Mouse (Mus musculus): ENCODE measurements around the gene Cox14.
"Not testable (repeated sequence)": the region's sequence is repeated elsewhere in the genome, so short reads cannot be mapped to it uniquely, and the experiment has no call there.

The Cox14 gene

DNA sequence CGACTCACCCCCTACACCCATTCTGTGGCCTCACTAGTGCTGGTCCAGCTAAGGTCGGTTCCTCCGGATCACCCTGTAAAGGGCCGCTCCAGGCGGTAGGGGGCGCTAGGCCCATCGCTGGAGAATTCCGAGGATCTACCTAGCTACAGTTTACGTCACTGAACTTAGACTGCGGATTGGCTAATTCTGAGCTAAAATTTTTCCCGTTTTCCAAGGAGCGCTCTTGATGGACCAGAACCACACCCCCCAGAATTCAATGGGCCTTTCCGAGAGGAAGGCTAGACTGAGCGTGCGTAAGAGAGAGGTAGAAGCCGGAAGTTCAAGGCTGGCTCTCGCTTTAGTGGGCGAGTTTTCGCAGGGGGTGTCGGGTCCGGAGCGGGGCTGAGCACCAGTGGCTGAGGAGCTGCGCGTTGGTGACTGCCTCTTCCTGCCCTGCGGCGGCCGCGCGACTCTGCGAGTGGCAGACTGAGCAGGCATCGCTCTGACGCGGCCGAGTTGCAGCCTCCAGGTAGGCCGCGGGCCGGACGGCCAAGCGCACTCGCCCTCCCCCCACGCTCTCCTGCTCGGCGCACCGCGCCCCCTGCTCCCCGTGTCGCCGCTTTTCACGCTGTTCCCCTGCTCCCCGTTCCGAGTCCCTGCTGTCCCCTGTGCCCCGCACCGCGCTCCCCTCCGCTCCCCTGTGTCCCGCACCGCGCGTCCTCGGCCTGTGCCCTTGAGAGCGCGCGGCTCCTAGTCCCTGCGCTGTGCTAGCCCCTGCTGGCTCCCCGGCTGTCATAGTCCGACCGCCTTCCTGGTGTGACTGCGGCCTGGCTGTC is at the start of gene Cox14:
TSS of gene Cox14 (plus strand) at position 278 of the 815 bp plus-strand sequence.
- DNase-seq (ENCODE audit: low spot score) = peak; percentile 99

DNA sequence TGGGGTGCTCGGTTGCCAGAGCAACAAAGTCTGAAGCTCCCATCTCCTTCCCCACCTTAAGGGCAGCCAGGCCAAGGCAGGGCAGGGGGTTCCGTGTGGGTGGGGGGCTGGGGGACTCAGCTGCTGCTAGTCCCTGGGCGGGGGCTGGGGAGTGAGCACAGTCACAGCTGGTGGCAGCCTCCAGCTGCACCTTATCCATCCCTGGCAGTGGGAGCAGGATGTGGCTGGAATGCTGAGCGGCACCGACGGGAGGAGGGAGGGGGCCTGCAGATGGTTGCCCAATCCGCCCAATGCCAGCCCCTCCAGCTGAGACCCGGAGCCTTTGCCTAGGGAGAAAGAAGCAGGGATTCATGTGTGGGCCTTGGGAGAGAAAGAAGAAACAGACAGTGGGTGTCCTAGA is 48.3 kb upstream of the Cox14 start:
- DNase-seq (ENCODE audit: low spot score) = no peak

DNA sequence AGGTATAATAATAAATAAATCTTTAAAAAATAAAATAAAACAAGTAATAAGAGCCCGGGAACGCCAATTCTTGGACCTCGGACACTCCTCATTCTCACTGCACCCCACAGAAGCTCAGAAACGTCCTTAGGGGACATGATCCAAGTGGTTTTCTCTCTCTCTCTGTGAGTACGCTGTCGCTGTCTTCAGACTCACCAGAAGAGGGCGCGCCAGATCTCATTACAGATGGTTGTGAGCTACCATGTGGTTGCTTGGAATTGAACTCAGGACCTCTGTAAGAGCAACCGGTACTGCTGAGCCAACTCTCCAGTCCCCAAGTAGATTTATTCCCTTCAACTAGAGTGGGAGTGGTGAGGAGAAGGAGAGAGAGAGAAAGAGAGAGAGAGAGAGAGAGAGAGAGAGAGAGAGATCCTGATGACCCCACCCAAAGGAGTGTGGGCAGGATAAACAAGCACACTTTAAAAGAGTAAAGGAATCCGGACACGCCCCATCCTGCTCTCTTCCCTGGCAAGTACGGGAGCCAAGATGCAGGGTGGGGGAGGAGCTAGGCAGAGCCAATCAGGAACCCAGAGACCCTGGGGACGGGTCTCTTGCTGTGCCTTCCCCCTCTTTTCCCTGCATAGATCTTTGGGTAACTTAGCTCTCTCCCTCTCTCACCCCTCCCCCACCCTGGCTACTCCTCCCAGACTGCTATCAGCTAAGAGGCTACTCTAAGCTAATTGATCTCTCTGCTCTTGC is 47.2 kb upstream of the Cox14 start:
- peak; percentile 71 for DNase-seq (ENCODE audit: low spot score)

DNA sequence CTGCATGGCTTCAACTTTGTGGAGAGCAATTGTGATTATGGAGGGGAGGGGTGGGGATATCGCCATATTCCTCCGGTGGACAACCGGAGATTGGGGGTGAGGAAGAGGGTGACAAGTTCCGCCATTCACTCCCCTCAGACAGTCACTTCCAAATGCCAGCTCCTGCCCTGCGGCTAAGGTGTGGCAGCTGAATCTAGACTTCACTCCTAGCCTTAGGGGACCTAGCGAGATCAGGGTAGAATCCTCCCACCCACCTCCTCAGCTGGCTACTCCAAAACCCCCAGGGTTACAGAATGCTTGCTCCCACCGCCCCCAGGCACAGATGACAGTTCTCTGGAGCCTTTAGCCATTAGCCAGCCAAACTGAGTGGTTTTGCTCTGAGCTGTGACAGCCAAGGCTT is 46.4 kb upstream of the Cox14 start:
- DNase-seq (ENCODE audit: low spot score) = no peak

DNA sequence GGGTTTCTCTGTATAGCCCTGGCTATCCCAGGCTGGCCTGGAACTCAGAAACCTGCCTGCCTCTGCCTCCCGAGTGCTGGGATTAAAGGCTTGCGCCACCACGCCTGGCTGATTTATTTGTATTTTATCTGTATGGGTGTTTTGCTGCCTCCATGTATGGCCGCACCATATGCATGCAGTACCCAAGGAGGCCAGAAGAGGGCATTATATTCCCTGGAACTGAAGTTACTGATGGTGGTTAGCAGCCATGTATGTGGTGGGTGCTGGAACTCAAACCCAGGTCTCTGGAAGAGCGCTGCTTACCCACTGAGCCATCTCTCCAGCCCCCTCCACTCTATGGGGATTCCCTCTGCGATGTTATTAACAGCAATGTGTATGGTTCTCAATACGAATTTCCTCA is 42.5 kb upstream of the Cox14 start:
- DNase-seq (ENCODE audit: low spot score) = no peak

DNA sequence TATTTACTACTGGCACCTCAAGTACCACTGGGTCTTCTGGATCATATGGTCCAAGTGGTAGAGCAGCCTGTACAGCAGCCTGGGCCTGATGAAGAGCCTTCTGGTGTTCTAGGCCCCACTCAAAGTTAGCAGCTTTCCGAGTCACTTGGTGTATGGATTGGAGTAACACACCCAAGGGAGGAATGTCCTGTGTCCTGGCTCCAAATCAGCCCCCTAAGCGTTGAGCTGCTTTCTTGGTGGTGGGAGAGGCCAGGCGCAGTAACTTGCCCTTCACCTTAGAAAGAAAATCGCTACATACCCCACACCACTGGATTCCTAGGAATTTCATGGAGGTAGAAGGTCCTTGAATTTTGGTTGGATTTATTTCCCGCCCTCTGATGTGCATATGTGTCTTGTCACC is 41.3 kb upstream of the Cox14 start:
- DNase-seq (ENCODE audit: low spot score) = no peak

DNA sequence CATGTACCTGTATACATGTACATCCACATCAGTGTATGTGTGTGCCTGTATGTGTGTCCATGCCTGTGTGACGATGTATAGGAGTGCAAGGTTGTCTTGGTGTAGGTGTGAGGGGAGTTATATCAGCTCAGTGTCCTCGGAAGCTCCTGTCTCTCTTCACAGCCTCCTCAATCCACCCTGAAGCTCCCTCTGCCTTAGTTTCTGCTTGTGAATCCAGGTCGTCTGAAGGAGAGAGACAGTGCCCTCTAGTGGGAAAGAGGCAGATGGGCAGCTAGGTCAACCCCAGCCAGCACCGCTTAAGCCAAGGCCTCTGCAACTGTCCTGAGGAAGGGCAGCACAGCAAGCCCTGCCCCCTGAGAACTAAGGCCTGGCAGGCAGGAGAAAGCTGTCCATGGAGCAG is 36.7 kb upstream of the Cox14 start:
- DNase-seq (ENCODE audit: low spot score) = peak; percentile 86

DNA sequence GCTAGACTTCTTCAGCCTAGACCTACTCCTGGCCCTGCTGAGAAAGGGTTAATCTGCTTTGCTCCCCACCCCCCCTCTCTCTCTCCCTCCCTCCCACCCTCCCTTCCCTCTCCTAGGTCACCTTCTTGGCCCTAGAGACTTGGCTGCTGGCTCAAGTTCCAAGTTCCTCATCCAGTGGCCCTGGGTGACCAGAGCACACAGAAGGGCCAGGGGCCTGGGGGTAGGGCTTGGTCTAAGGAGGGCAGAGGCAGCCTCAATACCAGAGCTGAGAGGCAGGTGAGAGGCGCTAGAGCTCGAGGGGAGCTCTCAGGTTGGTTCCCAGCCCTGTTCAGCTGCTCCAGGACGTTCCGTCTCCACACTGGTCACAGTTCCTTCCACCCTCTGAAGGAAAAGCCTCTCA is 34.5 kb upstream of the Cox14 start:
- DNase-seq (ENCODE audit: low spot score) = no peak

DNA sequence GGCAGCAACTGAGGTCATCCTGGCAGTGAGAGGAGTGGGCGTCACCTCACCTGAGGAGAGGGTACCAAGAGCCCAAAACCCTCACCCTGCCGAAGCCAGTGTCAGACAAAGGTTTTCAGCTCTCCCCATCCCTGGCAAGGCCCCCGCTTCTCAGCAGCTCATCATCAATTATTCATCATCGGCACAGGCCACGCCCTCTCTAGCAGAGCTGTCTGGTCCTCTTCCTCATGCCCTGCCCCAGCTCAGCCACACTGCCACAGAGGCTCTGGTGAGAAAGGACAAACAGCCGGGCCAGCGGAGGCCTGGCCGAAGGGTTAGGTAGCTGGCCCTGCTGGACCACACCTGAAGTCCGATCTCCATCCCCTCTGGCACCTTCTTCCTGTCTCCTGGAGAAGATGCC is 33.4 kb upstream of the Cox14 start:
- no peak for DNase-seq (ENCODE audit: low spot score)

DNA sequence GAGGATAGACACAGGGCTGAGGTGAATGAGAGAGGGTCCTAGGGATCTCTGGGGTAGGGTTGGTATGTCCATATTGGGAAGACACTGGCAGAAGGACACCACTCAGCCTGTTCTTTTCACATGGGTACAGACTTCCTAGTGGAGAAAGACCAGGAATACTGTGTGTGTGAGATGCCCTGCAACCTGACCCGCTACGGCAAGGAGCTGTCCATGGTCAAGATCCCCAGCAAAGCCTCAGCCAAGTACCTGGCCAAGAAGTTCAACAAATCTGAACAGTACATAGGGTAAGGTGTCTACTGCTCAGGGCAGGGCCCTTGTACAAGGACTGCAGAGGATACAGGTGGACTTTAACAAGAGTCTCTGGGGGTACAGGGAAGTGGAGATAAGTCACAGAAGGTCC is 28.1 kb upstream of the Cox14 start:
- DNase-seq (ENCODE audit: low spot score) = no peak

DNA sequence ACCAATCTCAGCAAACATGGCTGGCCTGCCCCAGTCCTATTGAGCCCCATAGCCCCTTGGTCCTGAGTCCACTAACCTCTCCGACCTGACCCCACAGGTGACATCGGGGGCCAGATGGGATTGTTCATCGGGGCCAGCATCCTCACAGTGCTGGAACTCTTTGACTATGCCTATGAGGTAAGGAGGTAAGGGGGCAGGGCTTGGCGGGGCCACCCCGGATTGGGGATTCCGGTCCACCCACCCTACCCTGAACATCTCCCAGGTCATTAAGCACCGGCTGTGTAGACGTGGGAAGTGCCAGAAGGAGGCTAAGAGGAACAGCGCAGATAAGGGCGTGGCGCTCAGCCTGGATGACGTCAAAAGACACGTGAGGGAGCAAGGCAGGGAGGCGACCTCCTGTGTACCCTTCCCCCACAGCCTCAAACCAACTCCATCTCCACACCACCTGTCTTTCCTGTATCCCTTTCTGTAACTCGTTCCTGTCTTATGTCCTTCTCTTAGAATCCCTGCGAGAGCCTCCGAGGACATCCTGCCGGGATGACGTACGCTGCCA is 26.8 kb upstream of the Cox14 start:
- DNase-seq (ENCODE audit: low spot score) = no peak

DNA sequence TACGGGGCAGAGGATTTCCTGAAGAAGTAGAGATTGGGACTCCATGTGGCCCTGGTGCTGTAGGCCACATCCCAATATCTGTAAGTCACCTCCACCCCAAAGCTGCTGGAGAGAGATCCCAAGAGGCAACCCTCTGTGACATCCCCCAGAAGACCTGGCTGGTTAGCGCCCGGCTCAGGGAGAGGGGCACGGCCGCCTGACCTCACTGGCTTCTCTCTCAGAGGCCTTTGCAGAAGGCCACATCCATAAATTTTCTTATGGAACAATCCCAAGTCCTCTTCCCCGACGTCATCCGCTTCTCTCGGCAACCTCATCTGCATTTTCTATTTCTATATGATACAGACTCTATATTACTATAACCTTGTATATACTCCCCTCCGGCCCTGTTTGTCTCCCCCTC is 25.7 kb upstream of the Cox14 start:
- DNase-seq (ENCODE audit: low spot score) = no peak

DNA sequence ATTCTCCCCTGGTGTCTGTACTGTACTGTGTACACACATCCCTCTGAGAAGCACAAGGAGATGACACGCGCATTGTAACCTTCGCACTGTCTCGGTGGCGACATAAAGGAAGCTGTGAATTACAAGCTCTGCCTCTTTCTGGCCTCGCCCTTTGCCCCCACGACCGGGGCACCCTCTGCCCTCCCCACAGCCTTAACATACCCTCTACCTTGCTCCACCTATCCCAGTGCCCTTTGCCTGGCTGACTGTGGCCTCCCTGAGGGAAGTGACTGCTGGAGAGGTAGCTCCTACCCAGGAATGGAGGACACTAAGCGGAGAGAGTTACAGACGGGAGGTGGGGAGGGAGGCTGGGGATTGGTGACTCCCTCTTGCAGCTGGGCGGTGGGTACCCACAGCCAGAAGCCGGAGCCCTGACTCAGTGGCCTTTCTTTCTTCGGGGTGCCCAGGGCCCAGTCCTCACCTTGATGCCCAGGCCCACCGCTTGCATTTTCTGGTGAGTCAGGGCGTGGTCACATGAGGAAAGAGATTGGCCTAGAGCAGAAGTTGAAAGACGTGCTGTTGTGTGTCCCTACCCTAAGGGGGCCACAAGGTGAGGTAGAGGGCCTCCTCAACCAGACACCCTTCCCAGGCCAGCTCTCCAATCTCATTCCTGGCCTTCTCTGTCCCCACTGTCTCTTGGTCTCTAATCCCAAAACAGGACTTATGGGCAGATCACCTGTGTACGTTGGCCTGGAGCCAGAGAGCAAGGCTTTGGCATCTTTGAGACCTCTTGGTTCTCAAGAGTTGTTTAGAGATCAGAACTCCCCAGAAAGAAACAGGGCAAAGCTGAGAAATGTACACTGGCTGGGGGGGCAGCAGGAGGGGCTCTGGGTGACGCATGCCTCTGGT is 25.0 kb upstream of the Cox14 start:
- no peak for DNase-seq (ENCODE audit: low spot score)

DNA sequence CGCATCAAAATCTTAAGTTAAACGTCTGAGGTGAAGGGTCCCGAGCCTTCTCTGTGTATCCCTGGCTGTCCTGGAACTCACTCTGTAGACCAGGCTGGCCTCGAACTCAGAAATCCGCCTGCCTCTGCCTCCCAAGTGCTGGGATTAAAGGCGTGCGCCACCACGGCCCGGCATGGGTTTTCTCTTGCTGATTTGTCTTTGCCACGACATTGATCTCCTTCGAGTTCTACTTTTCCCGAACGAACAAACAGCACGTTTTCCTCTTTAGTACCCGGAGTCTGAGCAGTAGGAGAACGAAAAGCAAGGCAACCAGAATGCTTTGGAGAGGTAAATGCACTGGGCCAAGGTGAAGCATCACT is 23.8 kb upstream of the Cox14 start:
- DNase-seq (ENCODE audit: low spot score) = not testable (repeated sequence)

DNA sequence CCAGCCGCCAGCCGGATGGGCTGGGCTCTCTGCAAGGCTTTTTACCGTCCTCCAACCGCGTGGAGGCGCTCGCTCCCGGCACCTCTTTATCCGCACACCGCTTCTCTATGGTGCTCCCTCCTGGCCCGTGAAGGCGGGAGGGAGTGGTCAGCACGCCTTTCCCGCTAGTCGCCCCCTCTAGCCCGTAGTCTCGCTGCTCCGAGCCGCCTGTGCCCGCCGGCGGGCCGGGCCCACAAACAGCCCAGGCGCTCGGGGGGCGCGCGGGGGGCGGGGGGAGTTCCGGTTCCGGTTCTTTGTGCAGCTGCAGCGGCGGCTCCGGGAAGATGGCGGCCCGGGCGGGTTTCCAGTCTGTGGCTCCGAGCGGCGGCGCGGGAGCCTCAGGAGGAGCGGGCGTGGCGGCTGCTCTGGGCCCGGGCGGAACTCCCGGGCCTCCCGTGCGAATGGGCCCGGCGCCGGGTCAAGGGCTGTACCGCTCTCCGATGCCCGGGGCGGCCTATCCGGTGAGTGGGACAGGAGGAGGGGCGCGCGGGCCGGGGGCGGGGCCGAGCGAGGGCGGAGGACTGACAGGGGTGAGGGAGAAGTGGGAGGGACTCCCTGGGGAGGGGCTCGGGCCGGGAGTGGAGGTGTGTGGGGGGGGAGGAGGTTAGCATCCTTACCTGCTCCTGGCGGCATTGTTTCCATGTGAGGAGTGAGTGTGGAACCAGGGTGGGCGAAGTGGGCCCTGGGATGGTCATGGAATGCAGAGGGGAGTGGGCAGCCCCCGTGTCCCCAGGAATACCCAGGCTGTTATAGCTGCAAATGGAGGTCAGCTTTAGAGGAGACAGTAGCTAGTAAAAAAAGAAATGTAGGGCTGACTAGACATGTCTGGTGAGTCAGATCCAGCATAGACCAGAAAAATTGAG is 23.2 kb upstream of the Cox14 start, which contains the start of gene Smarcd1:
TSS of gene Smarcd1 (plus strand) at position 131 of the 902 bp plus-strand sequence.
- peak; percentile 97 for DNase-seq (ENCODE audit: low spot score)

DNA sequence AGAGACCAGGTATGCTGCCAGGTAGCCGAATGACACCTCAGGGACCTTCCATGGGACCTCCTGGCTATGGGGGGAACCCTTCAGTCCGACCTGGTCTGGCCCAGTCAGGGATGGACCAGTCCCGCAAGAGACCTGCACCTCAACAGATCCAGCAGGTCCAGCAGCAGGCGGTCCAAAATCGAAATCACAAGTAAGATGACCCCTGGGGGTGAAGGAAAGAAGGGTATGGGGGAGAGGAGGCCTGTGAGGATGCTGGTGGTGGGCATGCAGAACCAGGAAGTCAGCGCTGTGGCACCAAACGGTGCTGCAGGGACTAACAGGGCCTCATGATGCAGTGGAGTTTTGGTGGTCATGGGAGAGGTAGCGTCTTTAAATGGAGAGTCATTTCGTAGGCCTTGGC is 22.3 kb upstream of the Cox14 start:
- DNase-seq (ENCODE audit: low spot score) = no peak

DNA sequence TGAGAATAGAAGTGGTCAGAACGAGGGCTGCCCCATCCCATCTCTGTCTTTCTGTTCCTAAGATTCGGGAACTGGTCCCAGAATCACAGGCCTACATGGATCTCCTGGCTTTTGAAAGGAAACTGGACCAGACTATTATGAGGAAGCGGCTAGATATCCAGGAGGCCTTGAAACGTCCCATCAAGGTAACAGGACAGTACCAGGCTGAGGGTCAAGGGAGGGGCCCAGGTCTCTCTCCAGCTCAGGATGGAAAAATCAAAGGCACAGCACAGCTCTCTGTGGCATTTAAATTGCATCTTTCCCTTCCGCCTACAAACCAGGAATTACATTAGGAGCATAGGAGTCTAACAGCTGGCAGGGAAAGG is 21.8 kb upstream of the Cox14 start:
- no peak for DNase-seq (ENCODE audit: low spot score)

DNA sequence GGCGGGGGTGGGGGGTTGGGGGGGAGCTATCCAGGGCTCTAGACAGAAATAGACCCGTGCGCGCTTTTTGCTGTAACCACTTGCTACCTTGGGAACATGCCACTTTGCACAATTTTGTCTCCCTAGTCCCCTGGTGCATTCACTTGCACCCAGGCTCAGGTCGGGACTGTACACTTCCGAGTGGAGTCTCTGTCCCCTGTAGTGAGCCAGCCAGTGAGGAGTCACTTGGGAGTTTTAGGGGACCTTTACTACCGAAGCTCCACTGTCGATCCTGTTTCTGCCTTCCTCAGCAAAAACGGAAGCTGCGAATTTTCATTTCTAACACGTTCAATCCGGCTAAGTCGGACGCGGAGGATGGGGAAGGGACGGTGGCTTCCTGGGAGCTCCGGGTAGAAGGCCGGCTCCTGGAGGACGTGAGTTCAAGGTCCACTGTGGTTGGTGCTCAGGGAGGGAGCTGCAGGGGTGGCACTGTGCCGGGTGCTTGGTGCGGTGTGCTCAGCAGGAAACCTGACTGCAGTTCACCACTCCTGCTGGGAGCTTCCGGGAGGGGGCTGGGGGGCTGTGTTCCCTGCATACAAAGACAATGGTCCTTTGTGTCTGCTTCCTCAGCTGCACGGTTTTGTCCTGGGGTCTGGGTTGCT is 21.3 kb upstream of the Cox14 start:
- no peak for DNase-seq (ENCODE audit: low spot score)

DNA sequence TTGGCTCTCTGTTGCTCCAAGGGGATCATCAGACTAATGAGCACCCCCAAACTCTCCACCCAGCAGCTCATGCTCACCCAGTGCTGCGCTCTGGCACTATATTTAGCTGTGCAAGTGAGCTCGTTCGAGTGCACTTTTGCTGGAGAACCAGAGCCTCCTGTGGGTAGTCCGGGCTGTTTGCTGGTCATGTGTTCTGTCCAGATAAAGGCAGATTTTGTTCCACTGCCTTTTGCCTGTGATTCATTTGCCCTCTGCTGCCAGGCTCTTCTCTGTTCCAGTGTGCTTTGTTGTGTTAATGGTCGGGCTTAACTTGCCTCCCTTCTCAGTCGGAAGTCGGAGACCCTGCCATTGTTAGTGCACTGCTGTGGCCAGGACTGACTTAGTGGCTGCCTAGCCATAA is 20.5 kb upstream of the Cox14 start:
- DNase-seq (ENCODE audit: low spot score) = no peak

DNA sequence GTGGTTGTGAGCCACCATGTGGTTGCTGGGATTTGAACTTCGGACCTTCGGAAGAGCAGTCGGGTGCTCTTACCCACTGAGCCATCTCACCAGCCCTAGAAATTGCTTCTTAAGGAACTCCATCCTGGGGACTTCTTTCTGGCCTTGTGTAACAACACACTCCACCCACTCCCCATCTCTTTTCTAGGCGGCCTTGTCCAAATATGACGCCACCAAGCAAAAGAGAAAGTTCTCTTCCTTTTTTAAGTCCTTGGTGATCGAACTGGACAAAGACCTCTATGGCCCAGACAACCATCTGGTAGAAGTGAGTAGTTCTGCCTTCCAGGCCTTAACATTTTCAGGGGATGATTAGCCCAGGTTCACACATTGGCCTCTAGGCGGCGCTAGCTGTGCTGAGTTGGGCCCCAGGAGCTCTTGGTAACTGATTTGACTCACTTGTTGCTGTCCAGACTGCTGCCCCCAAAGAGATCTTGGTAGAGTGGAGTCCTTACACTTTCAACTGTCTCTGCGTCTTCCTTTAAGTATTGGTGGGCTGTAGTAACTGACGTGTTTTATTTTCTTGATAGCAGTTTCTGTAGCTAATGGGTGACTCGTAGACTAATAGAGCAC is 19.9 kb upstream of the Cox14 start, which contains the start of gene Gm17349:
TSS of gene Gm17349 (minus strand) at position 51 of the 609 bp plus-strand sequence.
- DNase-seq (ENCODE audit: low spot score) = peak; percentile 84
